Mouse (Mus musculus) gastrocnemius, adult 2 months (tissue): ENCODE results near the gene Tex26. TPM values are rescaled to one million over a fixed set of nuclear protein-coding genes. Genes with fewer than 3 reads are reported as not detected.

Source experiments
- DNase-seq: peaks from one replicate; pipeline ENCODE4 v3.0.0; 2022
- H3K27ac ChIP-seq: fragments of 200-600 bp; 2 replicates; pipeline ENCODE4 v1.8.1; 2022; ENCODE audit warnings: mild to moderate bottlenecking
- H3K4me3 ChIP-seq: fragments of 200-600 bp; 2 replicates; pipeline ENCODE4 v1.8.1; 2022; ENCODE audit warnings: mild to moderate bottlenecking, moderate library complexity
- CTCF ChIP-seq: fragments of 200-600 bp; IDR thresholded peaks from 2 replicates; pipeline ENCODE4 v1.8.1; 2022; ENCODE audit warnings: antibody characterized with exemption, mild to moderate bottlenecking, moderate library complexity
- intact Hi-C: fragments of 180-260 bp; cut with DNase I; formaldehyde crosslinking; loops from one replicate; pipeline ENCODE4 v1.15.1; 2025
- long read RNA-seq, 2 experiments: library from polyadenylated mRNA; stranded (forward); transcript quantifications; one replicate each; pipeline ENCODE4 v2.0.0; 2021
- total RNA-seq, 2 experiments: library from RNA; stranded (reverse); gene quantifications; 2 replicates each; pipeline ENCODE4 v1.2.3; 2021

Gene Tex26
- total RNA-seq: not detected
- long read RNA-seq, experiment 1: 0 reads
- long read RNA-seq, experiment 2: 0 reads

DNA sequence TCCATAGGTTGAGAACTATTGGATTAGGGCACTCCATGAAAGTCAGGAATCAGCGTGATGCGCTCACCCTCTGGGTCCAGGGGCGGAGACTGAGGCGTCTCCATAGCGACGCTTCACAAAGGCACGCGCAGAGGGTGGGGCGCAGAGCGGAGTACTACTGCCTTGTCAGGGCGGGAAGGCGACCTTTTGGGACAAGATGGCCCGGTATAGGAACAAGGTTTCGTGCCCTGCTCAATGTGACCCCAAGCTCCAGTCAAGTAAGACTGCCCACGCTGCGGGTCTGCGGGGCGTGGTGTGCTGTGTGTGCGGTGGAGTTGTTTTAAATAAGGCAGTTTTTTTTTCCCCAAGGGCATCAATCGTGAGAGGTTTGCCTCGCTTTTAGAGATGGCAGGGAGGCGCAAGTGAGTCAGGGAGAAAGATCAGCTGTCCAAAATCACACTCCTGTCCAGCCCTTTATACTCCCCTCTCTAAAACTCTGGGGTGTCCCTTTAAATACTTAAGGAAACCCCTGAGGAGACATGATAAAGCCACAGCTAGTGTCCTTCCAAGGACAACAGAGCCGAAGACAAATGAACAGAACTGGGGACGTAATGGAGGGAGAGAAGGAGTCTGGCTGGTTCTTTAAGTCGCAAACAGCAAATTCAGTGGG lies at the start of gene Tex26:
Gene Tex26, plus strand, starts transcription at position 130 of the 649 bp plus-strand sequence.
- Histone ChIP-seq H3K27ac (peak within 1 kb of the TSS; percentile 56), H3K4me3 (peak within 1 kb of the TSS; percentile 66)
- no peak for TF ChIP-seq CTCF
- DNase-seq: peak; percentile 62
- intact Hi-C loops: no loop called here

DNA sequence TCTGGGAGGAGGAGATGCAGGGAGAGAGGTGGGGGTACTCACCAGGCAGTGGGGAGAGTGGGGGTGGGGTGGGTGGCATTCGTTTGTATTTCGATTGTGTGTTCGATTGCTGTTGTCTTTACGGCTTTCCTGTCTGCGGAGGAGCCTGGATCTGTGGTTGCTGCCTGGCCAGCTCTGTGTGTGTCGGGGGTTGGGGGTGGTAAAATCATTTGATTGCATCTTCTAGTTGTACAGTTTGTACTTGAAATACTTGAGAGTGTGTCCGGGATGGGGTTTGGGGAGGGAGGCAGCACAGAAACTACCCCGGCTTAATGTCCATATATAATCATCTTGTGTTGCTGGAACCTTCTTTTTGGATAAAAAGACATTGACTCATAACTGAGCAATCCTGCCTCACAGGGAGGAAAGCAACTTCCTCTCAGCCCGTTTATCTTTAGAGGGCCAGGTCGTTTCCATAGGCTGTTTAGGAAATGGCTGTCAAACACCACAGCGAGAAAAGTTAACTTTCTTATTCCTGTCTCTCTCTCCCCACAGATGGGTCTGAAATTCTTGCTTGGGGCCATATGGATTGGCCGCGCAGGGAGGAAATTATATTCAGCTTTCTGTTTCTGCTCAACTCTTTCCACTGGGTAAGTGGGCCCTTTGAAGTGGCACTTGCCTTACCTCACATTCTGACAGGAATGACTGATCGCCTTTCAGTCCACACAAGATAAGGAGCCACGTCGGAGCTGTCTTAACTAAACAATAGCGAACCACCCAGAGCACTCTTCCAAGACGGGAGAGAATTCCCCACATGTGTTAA lies 47.7 kb upstream of the Tex26 start:
- no peak for DNase-seq
- TF ChIP-seq CTCF: no peak
- intact Hi-C loops: no loop called here
- Histone ChIP-seq H3K27ac (peak overlapping the region; percentile 90), H3K4me3 (no peak overlapping the region)

DNA sequence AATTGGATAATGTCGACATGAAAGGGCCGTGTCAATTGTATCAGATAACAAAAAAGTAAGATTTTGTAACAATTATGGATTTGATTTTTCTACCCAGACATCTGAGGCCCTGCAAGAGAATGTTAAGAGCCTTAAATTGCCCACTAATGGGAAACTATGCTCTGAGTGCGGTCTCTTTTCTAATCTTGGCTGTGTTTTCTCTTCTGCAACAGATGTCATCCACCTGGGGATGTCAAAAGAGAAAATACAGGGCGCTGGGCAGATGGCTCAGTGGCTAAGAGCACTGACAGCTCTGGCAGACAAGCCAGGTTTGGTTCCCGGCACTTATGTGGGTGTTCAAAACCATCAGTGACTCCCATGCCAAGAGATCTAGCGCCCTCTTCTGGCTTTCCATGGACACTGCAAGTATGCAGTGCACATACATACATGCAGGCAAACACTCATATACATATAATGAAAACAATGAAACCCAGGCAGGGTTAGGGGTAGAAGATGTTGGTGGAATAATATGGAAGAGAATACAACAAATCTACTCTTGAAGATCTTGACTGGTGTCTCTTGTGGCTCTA lies 47.0 kb upstream of the Tex26 start:
- intact Hi-C loops: no loop called here
- Histone ChIP-seq H3K4me3 (no peak overlapping the region), H3K27ac (peak overlapping the region; percentile 90)
- peak; percentile 19; the same call in 1 of the 2 replicates for TF ChIP-seq CTCF
- DNase-seq: no peak

DNA sequence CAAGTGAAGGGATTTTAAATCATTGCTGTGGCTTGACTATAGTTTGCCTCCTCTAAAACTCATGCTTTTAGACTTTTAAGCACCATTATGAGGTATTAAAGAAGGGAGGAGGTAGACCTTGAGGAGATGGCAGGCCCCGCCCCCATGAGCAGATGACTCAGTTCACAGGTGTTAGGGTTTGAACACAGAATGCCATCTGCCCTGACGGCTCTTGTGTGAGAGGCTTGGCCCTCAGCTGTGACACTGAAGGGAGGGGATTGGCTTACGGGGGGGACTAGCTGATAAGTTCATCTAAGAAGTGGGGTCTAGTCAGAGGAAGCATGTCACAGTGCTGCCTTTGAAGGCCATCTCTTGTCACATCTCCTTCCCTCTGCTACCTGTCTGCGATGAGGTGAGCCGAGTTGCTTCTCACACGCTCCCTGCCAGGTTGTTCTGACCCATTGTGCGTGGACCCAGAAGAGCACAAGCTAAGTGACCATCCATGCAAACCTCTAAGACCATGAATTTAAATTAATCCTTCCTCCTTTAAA lies 37.9 kb upstream of the Tex26 start:
- H3K27ac ChIP-seq: peak overlapping the region; percentile 85
- intact Hi-C loops: no loop called here
- DNase-seq: no peak
- H3K4me3 ChIP-seq: no peak overlapping the region
- TF ChIP-seq CTCF: no peak

DNA sequence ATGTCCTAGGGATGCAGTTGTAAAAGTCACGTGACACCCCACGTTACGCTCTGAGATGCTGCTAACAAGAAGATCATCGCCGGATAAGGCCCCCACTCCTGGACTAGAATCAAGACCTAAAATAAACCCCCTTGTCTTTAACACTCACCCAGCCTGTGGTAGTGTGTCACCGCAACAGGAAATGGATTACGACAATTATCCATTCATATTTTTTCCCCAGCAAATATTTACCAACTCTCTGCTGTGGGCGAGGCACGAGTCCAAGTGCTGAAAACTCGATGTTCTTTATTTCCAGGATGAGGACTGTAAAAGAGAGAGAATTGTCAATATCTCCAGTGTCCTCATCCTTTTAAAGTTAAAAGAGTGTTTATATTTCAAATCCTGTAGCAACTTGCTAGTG lies 37.4 kb upstream of the Tex26 start:
- peak overlapping the region; percentile 85 for H3K27ac ChIP-seq
- no peak overlapping the region for H3K4me3 ChIP-seq
- TF ChIP-seq CTCF: no peak
- intact Hi-C loops: no loop called here
- no peak for DNase-seq

DNA sequence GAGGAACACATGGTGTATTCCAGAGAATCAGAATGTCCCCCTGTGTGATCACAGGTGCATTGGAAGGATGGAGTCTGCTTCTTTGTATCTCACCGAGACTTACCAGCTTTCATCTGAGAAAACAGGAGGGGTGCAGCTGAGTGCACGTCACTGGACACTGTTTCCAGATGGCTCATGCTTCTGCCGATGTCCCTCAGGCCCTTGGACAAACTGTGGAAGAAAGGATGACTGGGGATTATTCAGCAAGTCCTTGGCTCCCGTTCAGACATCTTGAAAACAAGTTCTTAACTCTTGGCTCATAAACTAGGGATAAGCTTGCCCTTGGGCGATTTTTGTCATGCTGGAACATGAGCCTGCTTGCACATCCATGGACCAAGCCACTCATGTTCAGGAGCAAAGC lies 36.1 kb upstream of the Tex26 start:
- H3K27ac ChIP-seq: peak overlapping the region; percentile 85

DNA sequence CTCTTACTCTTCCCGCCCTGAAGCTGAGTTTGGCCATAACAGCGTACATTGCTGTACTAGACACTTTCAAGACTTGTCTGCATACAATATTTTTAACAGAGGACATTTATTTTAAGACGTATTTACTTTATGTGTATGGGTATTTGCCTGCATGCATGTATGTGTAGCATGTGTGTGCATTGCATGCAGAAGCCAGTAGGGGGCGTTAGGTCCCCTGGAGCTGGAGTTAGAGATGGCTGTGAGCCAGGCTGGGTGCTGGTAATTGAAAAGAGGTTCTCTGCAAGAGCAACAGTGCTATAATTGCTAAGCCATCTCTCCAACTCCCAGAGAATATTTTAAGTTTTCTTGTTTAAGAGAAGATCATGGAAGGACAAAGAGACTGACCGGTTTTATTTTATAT lies 34.8 kb upstream of the Tex26 start:
- DNase-seq: no peak
- intact Hi-C loops: no loop called here
- Histone ChIP-seq H3K27ac (0 out of 2 replicates have a peak overlapping the region, but pooled peaks have one; percentile 16), H3K4me3 (no peak overlapping the region)
- no peak for TF ChIP-seq CTCF

More for the DNA sequence above, 36.1 kb upstream of the Tex26 start:
- TF ChIP-seq CTCF: no peak
- H3K4me3 ChIP-seq: no peak overlapping the region
- intact Hi-C loops: no loop called here
- peak; percentile 79 for DNase-seq

DNA sequence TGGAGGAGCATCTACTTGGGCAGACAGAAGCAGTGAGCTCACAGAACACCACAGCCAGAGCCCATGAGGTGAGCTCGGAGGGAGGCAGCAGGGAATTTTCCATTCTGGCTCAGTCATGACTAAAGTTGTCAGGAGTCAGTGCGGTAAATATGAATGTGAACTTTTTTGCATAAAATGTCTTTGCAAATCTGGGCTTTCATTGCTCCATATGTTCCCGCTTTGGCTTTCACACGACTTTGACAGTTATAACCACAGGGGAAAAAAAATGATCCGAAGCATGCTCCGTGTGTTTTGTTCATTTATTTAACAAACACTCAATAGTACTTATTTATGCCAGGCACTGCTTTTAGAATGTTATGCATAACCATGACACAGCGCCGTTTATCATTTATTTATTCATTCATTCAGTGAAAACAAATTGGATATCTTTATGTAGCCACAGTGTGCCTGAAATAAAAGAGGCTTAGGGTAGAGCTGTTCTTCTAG lies 32.6 kb upstream of the Tex26 start:
- Histone ChIP-seq H3K27ac (no peak overlapping the region), H3K4me3 (no peak overlapping the region)
- no peak for TF ChIP-seq CTCF
- no peak for DNase-seq
- intact Hi-C loops: no loop called here

DNA sequence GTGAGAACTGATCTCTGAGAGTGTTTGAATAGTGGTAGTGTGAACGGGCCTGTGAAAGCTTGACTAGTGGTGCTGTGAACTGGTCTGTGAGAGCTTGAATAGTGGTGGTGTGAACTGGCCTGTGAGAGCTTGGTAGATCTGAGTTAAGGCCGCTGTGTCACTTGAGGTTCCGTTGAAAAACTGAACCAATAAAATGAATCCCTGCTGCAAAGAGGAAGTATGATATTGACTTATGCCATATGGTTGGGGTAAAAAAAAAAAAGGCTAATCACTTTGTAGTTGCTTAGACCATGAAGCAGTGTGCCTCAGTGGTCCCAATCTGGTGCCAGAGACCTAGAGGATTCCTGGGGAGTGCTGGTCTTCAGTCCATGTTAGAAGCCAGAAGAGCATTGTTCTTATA lies 30.0 kb upstream of the Tex26 start:
- DNase-seq: no peak
- Histone ChIP-seq H3K27ac (no peak overlapping the region), H3K4me3 (no peak overlapping the region)
- no peak for TF ChIP-seq CTCF
- intact Hi-C loops: no loop called here

DNA sequence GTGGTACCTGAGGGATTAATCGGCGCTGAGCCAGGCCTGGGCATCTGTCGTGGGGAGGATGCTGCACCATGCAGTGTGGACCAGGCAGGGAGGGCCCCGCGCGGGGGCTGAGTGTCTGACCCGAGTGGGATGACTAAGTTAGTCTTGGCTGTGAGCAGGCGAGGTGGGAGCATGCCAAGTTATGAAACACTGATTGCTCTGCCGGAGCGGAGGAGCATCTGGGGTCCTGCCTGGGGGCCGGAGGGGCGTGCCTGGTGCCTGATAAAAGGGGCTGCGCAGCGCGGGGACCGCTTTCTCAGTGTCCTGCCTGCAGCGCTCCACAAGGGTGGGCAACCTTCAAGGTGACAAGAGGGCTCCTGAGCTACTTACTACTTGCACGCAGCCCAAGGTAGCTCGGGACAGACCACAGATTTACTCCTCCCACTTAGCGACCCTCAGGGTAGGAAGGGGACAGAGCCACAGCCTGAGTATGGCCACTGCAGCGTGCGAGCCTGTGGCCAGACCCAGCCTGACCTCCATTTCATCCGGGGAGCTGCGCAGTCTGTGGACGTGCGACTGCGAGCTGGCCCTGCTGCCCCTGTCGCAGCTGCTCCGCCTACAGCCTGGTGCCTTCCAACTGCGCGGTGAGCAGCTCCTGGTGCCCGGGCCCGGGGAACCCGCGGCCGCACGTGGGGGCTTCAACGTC lies 27.8 kb upstream of the Tex26 start, which contains the start of gene Medag:
Gene Medag, plus strand, starts transcription at position 241 of the 685 bp plus-strand sequence.
- peak; percentile 92 for DNase-seq
- intact Hi-C loops: no loop called here
- no peak for TF ChIP-seq CTCF
- Histone ChIP-seq H3K27ac (peak within 1 kb of the TSS; percentile 86), H3K4me3 (peak within 1 kb of the TSS; percentile 70)

DNA sequence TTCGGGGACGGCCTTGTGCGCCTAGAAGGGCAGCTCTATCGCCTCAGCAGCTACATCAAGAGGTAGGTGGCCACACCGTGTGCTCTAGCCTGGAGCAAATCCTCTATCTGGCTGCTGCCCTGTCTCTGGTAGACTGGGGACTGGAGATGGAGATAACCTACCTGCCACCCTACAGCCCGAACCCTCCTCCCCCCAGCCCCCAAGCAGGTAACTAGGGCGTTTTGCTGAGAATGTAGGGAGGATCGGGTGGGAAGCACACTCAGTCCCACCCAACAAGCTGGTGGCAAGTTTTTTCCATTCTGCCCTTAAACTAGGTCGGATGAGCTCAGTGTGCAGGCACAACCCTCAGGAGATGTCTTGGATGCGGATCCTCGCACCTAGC lies 27.3 kb upstream of the Tex26 start:
- no peak for TF ChIP-seq CTCF
- intact Hi-C loops: no loop called here
- H3K27ac ChIP-seq: peak overlapping the region; percentile 86

DNA sequence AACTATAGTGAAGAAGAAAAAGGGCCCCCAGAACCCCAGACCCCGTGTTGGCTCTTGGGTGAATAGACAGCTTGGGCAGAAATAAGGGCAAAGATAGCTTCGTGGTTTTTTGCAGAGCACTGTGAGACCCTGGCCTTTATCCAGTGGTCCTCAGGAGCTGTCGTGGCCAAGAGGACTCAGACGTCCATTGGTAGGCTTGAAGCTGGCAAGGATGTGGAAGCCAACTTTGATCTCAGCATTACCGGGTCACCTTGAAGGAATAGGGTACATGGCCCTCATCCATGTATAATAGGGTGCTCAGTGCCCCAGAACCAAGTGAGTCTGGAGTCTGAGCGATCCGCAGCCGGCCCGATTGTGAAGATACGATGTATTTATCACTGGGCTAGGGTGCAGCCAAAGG lies 26.8 kb upstream of the Tex26 start:
- no peak for DNase-seq

More for the DNA sequence above, 27.3 kb upstream of the Tex26 start:
- DNase-seq: no peak
- peak overlapping the region; percentile 70 for H3K4me3 ChIP-seq

More for the DNA sequence above, 26.8 kb upstream of the Tex26 start:
- Histone ChIP-seq H3K27ac (peak overlapping the region; percentile 86), H3K4me3 (peak overlapping the region; percentile 70)
- TF ChIP-seq CTCF: no peak
- intact Hi-C loops: no loop called here
